Mouse (Mus musculus): ENCODE data around the gene Edar.

GRCm38 (mm10) chr10:58560521-58560920 lies 114.9 kb downstream of the Edar start:
- TF ChIP-seq CTCF (IDR thresholded peaks at IDR 0.05; ENCODE audit: low read depth, low read length), result no peak
- TF ChIP-seq POLR2A (IDR thresholded peaks at IDR 0.05; ENCODE audit: extremely low read depth, insufficient read depth, low read length), result no peak

All from liver, adult 2 months (tissue).